Mouse (Mus musculus): ENCODE measurements around the gene Kndc1. TPM values are rescaled to one million over a fixed set of nuclear protein-coding genes. Genes with fewer than 3 reads are reported as not detected.

Gene Kndc1
- 0.12 and 0.22 TPM in 2 replicates for polyA plus RNA-seq (2015; fragmentation: Nextera tagmentation; extraction: Ambion mirVana)

GRCm38 (mm10) chr7:139894655-139895557 is at the start of gene Kndc1:
Kndc1 (plus strand) TSS chr7:139894696.
- H3K4me3 ChIP-seq (ENCODE audit: low read length), result peak within 1 kb of the TSS; percentile 53
- H3K9me3 ChIP-seq (ENCODE audit: low read length), result no peaks in the 10 kb centered on the region
- H3K9ac ChIP-seq (replicated peaks; ENCODE audit: low read length), result peak within 1 kb of the TSS; percentile 42; the same call in 1 of the 2 replicates
- WGBS, result under 1% methylated on average over 48 of the region's 50 CpGs
- H3K27ac ChIP-seq (ENCODE audit: low read length), result no peak within 1 kb of the TSS
- peaks cover 37% of the 10 kb centered on the region for H3K27me3 ChIP-seq (ENCODE audit: insufficient read depth, low read length)
- peak within 1 kb of the TSS; percentile 74 for H3K4me2 ChIP-seq (replicated peaks; ENCODE audit: low read depth, low read length)
- H3K36me3 ChIP-seq (ENCODE audit: insufficient read depth, low read length), result no peaks in the 10 kb centered on the region
- peak; percentile 78 for ATAC-seq (ENCODE audit: low FRiP score, low TSS enrichment)
- H3K4me1 ChIP-seq (ENCODE audit: insufficient read depth, low read length), result peaks cover 7% of the 10 kb centered on the region; the same call in 1 of the 2 replicates

DNA sequence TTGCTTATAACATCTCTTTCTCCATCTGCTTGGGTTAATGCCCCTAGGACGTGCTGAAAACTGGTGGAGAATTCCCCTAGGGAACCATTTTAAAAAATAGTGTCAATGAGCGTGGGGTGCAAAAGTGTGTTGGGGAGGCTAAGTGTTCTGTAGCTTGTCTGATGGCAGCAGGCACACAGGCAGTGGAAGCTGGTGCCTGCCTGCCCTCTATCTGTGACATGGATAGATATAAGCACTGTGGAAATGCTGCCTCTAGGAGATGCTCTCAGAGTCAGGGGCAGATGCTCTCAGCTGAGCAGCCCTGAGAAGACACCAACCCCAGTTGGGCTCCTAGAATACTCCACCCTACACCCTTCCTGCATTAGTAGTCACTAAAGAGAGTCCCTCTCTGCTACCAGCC is 49.4 kb upstream of the Kndc1 start:
- ATAC-seq (ENCODE audit: low FRiP score, low TSS enrichment), result no peak
- no peaks in the 10 kb centered on the region for H3K9me3 ChIP-seq (ENCODE audit: low read length)
- no peak overlapping the region for H3K9ac ChIP-seq (replicated peaks; ENCODE audit: low read length)
- H3K27me3 ChIP-seq (ENCODE audit: insufficient read depth, low read length), result no peaks in the 10 kb centered on the region
- WGBS, result 80% methylated on average over 2 of the region's 2 CpGs
- no peak overlapping the region for H3K27ac ChIP-seq (ENCODE audit: low read length)
- no peak overlapping the region for H3K4me3 ChIP-seq (ENCODE audit: low read length)
- no peaks in the 10 kb centered on the region for H3K36me3 ChIP-seq (ENCODE audit: insufficient read depth, low read length)
- H3K4me1 ChIP-seq (ENCODE audit: insufficient read depth, low read length), result no peaks in the 10 kb centered on the region
- H3K4me2 ChIP-seq (replicated peaks; ENCODE audit: low read depth, low read length), result no peak overlapping the region

GRCm38 (mm10) chr7:139850152-139850551 is 44.3 kb upstream of the Kndc1 start:
- H3K27ac ChIP-seq (ENCODE audit: low read length), result no peak overlapping the region
- H3K4me1 ChIP-seq (ENCODE audit: insufficient read depth, low read length), result no peaks in the 10 kb centered on the region
- no peaks in the 10 kb centered on the region for H3K9me3 ChIP-seq (ENCODE audit: low read length)
- no peak overlapping the region for H3K9ac ChIP-seq (replicated peaks; ENCODE audit: low read length)
- H3K27me3 ChIP-seq (ENCODE audit: insufficient read depth, low read length), result no peaks in the 10 kb centered on the region
- no peaks in the 10 kb centered on the region for H3K36me3 ChIP-seq (ENCODE audit: insufficient read depth, low read length)
- no peak overlapping the region for H3K4me2 ChIP-seq (replicated peaks; ENCODE audit: low read depth, low read length)
- ATAC-seq (ENCODE audit: low FRiP score, low TSS enrichment), result peak; percentile 9; the same call in 1 of the 2 replicates
- no peak overlapping the region for H3K4me3 ChIP-seq (ENCODE audit: low read length)
- 32% methylated on average over 6 of the region's 6 CpGs for WGBS

GRCm38 (mm10) chr7:139850677-139851076 is 43.8 kb upstream of the Kndc1 start:
- Histone ChIP-seq H3K4me3 (ENCODE audit: low read length) (no peak overlapping the region), H3K4me2 (replicated peaks; ENCODE audit: low read depth, low read length) (no peak overlapping the region), H3K36me3 (ENCODE audit: insufficient read depth, low read length) (no peaks in the 10 kb centered on the region), H3K27me3 (ENCODE audit: insufficient read depth, low read length) (no peaks in the 10 kb centered on the region), H3K27ac (ENCODE audit: low read length) (no peak overlapping the region), H3K9ac (replicated peaks; ENCODE audit: low read length) (no peak overlapping the region), H3K4me1 (ENCODE audit: insufficient read depth, low read length) (no peaks in the 10 kb centered on the region), H3K9me3 (ENCODE audit: low read length) (no peaks in the 10 kb centered on the region)
- 69% methylated on average over 5 of the region's 5 CpGs for whole genome bisulfite sequencing
- no peak for ATAC-seq (ENCODE audit: low FRiP score, low TSS enrichment)

DNA sequence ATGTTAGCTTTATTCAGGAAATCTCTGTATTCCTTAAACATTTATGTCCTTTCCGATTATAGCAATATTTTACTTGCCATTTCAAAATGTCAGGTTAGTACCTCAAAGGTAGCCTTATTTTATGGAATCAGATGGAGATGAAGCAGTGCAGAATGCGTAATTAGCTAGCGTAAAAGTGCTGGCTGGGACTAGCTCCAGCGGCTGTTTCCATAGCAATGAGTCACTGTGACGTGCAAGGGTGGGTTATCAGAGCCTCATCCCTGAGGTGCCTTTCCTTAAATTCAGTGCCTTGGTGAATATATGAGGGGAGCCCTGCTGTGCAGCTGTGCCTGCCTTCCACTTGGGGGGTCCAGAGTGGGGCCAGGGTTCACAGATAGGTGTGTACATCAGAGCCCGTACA is 43.4 kb upstream of the Kndc1 start:
- Histone ChIP-seq H3K4me1 (ENCODE audit: insufficient read depth, low read length) (no peaks in the 10 kb centered on the region), H3K9me3 (ENCODE audit: low read length) (no peaks in the 10 kb centered on the region), H3K4me2 (replicated peaks; ENCODE audit: low read depth, low read length) (no peak overlapping the region), H3K4me3 (ENCODE audit: low read length) (no peak overlapping the region), H3K27me3 (ENCODE audit: insufficient read depth, low read length) (no peaks in the 10 kb centered on the region), H3K27ac (ENCODE audit: low read length) (no peak overlapping the region), H3K36me3 (ENCODE audit: insufficient read depth, low read length) (no peaks in the 10 kb centered on the region), H3K9ac (replicated peaks; ENCODE audit: low read length) (no peak overlapping the region)
- WGBS, result 55% methylated on average over 6 of the region's 6 CpGs
- ATAC-seq (ENCODE audit: low FRiP score, low TSS enrichment), result no peak

GRCm38 (mm10) chr7:139855261-139855660 is 39.2 kb upstream of the Kndc1 start:
- Histone ChIP-seq H3K9ac (replicated peaks; ENCODE audit: low read length) (no peak overlapping the region), H3K4me3 (ENCODE audit: low read length) (no peak overlapping the region), H3K4me2 (replicated peaks; ENCODE audit: low read depth, low read length) (no peak overlapping the region), H3K4me1 (ENCODE audit: insufficient read depth, low read length) (no peaks in the 10 kb centered on the region), H3K27ac (ENCODE audit: low read length) (no peak overlapping the region), H3K36me3 (ENCODE audit: insufficient read depth, low read length) (no peaks in the 10 kb centered on the region), H3K9me3 (ENCODE audit: low read length) (no peaks in the 10 kb centered on the region), H3K27me3 (ENCODE audit: insufficient read depth, low read length) (no peaks in the 10 kb centered on the region)
- 67% methylated on average over 11 of the region's 11 CpGs for WGBS
- no peak for ATAC-seq (ENCODE audit: low FRiP score, low TSS enrichment)

GRCm38 (mm10) chr7:139861411-139861810 is 33.1 kb upstream of the Kndc1 start:
- Histone ChIP-seq H3K4me2 (replicated peaks; ENCODE audit: low read depth, low read length) (no peak overlapping the region), H3K4me3 (ENCODE audit: low read length) (no peak overlapping the region), H3K9me3 (ENCODE audit: low read length) (no peaks in the 10 kb centered on the region), H3K4me1 (ENCODE audit: insufficient read depth, low read length) (no peaks in the 10 kb centered on the region), H3K27me3 (ENCODE audit: insufficient read depth, low read length) (no peaks in the 10 kb centered on the region), H3K36me3 (ENCODE audit: insufficient read depth, low read length) (no peaks in the 10 kb centered on the region), H3K9ac (replicated peaks; ENCODE audit: low read length) (no peak overlapping the region), H3K27ac (ENCODE audit: low read length) (no peak overlapping the region)
- WGBS, result 31% methylated on average over 3 of the region's 3 CpGs
- no peak for ATAC-seq (ENCODE audit: low FRiP score, low TSS enrichment)

DNA sequence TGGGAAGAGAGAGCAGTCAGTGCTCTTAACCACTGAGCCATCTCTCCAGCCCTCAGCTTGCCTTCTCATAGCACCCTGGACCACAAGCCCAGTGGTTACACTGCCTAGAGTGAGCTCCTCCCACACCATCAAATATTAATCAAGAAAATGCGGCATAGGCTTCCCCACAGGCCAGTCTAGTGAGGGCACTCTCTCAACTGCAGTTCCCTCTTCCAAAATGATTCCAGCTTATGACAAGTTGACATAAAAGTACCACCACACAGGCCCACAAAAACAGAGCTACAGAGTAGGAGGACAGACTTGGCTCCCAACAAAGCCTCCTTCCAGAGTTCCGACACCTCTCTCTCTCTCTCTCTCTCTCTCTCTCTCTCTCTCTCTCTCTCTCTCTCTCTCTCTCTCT is 31.4 kb upstream of the Kndc1 start:
- no peaks in the 10 kb centered on the region for H3K27me3 ChIP-seq (ENCODE audit: insufficient read depth, low read length)
- ATAC-seq (ENCODE audit: low FRiP score, low TSS enrichment), result no peak
- H3K4me3 ChIP-seq (ENCODE audit: low read length), result no peak overlapping the region
- no peak overlapping the region for H3K9ac ChIP-seq (replicated peaks; ENCODE audit: low read length)
- no peaks in the 10 kb centered on the region for H3K36me3 ChIP-seq (ENCODE audit: insufficient read depth, low read length)
- no peaks in the 10 kb centered on the region for H3K9me3 ChIP-seq (ENCODE audit: low read length)
- no peaks in the 10 kb centered on the region for H3K4me1 ChIP-seq (ENCODE audit: insufficient read depth, low read length)
- H3K27ac ChIP-seq (ENCODE audit: low read length), result no peak overlapping the region
- no peak overlapping the region for H3K4me2 ChIP-seq (replicated peaks; ENCODE audit: low read depth, low read length)
- WGBS, result 54% methylated on average over 2 of the region's 2 CpGs

GRCm38 (mm10) chr7:139864253-139864652 is 30.2 kb upstream of the Kndc1 start:
- Histone ChIP-seq H3K9me3 (ENCODE audit: low read length) (no peaks in the 10 kb centered on the region), H3K27me3 (ENCODE audit: insufficient read depth, low read length) (no peaks in the 10 kb centered on the region), H3K4me1 (ENCODE audit: insufficient read depth, low read length) (no peaks in the 10 kb centered on the region), H3K9ac (replicated peaks; ENCODE audit: low read length) (no peak overlapping the region), H3K4me2 (replicated peaks; ENCODE audit: low read depth, low read length) (no peak overlapping the region), H3K27ac (ENCODE audit: low read length) (no peak overlapping the region), H3K36me3 (ENCODE audit: insufficient read depth, low read length) (no peaks in the 10 kb centered on the region), H3K4me3 (ENCODE audit: low read length) (no peak overlapping the region)
- WGBS, result 32% methylated on average over 2 of the region's 2 CpGs
- no peak for ATAC-seq (ENCODE audit: low FRiP score, low TSS enrichment)

DNA sequence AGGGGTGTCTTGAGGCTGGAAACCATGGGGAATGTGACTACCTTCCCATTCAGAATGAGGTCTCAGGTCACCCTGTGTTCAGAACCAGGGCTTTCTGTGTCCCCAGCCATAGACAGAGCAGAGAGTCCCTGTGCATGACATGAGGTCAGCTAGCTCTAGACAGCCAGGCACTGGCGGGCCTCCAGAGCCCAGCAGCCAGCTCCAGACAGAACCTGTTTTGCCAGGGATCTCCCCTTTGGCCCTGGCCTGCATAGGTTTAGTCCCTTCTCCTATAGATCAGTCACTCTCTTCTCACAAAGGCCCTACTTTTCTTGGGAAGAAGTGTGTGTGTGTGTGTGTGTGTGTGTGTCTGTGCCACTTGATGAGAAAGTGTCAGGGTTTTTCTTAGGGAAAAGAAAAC is 29.6 kb upstream of the Kndc1 start:
- no peaks in the 10 kb centered on the region for H3K36me3 ChIP-seq (ENCODE audit: insufficient read depth, low read length)
- H3K4me3 ChIP-seq (ENCODE audit: low read length), result no peak overlapping the region
- H3K9me3 ChIP-seq (ENCODE audit: low read length), result no peaks in the 10 kb centered on the region
- H3K4me1 ChIP-seq (ENCODE audit: insufficient read depth, low read length), result no peaks in the 10 kb centered on the region
- no peak overlapping the region for H3K27ac ChIP-seq (ENCODE audit: low read length)
- H3K27me3 ChIP-seq (ENCODE audit: insufficient read depth, low read length), result no peaks in the 10 kb centered on the region
- no peak overlapping the region for H3K9ac ChIP-seq (replicated peaks; ENCODE audit: low read length)
- no peak overlapping the region for H3K4me2 ChIP-seq (replicated peaks; ENCODE audit: low read depth, low read length)
- ATAC-seq (ENCODE audit: low FRiP score, low TSS enrichment), result no peak
- WGBS, result 74% methylated on average over 1 of the region's 1 CpGs

Data from kidney, embryonic 16.5 days (tissue).